Mouse (Mus musculus) induced T-regulatory cell, adult 2 months (primary cell): ENCODE data around the gene Zswim2.
"Not testable (repeated sequence)": the region's sequence is repeated elsewhere in the genome, so short reads cannot be mapped to it uniquely, and the experiment has no call there.

Experiments used
- DNase-seq: peaks from one replicate; pipeline ENCODE4 v3.0.0-alpha.2; 2012; ENCODE audit warnings: low read depth

Zswim2 gene

DNA sequence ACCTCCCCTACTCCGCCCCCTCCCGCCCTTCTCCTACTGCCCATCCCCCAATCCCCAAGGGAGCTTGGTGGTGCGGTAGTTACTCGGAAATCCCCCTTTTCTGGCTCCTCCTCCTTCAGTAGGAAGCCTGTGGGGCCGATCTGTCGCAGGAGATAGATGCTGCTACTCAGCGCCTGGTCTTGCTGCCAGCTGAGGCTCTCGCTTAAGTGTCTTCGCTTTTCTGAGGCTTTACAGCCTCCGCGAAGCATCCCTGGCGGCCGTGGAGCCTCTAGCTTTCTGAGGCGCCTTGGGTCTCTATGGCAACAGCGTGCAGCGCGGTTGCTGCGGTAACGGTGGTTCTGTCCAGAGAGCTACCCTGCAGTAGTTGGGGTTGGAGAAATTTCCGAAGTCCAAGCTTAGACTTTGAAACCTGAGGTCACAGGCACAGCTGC lies at the start of gene Zswim2:
TSS of gene Zswim2 (minus strand) at position 298 of the 431 bp plus-strand sequence.
- peak; percentile 45 for DNase-seq

DNA sequence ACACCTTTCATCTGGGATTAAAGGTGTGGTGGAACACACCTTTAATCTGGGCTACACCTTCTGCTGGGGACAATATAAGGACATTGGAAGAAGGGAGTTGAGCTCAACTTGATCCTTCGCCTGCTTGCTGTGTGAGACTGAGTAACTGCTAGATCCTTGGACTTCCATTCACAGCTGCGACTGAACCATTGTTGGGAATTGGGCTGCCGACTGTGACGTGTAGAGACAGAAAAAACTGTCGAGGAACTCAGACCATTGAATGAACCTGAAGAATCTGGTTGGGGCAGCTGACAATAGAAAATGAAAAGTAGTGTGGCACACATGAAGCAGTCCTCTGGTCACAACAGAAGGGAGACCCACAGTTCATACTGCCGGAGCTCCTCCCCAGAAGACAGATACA lies 49.2 kb upstream of the Zswim2 start, which contains the start of gene Gm13691:
TSS of gene Gm13691 (plus strand) at position 301 of the 400 bp plus-strand sequence.
- DNase-seq, result not testable (repeated sequence)

- not testable (repeated sequence) for DNase-seq
Observed at GRCm38 (mm10) chr2:83984443-83984842, 43.4 kb upstream of the Zswim2 start, which contains the start of gene Gm13697. Gm13697 (plus strand) TSS chr2:83984743.

DNA sequence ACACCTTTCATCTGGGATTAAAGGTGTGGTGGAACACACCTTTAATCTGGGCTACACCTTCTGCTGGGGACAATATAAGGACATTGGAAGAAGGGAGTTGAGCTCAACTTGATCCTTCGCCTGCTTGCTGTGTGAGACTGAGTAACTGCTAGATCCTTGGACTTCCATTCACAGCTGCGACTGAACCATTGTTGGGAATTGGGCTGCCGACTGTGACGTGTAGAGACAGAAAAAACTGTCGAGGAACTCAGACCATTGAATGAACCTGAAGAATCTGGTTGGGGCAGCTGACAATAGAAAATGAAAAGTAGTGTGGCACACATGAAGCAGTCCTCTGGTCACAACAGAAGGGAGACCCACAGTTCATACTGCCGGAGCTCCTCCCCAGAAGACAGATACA lies 37.6 kb upstream of the Zswim2 start, which contains the start of gene Gm13694:
TSS of gene Gm13694 (plus strand) at position 301 of the 400 bp plus-strand sequence.
- not testable (repeated sequence) for DNase-seq

DNA sequence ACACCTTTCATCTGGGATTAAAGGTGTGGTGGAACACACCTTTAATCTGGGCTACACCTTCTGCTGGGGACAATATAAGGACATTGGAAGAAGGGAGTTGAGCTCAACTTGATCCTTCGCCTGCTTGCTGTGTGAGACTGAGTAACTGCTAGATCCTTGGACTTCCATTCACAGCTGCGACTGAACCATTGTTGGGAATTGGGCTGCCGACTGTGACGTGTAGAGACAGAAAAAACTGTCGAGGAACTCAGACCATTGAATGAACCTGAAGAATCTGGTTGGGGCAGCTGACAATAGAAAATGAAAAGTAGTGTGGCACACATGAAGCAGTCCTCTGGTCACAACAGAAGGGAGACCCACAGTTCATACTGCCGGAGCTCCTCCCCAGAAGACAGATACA lies 31.8 kb upstream of the Zswim2 start, which contains the start of gene Gm13696:
TSS of gene Gm13696 (plus strand) at position 301 of the 400 bp plus-strand sequence.
- not testable (repeated sequence) for DNase-seq

- not testable (repeated sequence) for DNase-seq
Observed at GRCm38 (mm10) chr2:83967013-83967412, 26.0 kb upstream of the Zswim2 start, which contains the start of gene Gm13695. Gm13695 (plus strand) TSS chr2:83967313.

DNA sequence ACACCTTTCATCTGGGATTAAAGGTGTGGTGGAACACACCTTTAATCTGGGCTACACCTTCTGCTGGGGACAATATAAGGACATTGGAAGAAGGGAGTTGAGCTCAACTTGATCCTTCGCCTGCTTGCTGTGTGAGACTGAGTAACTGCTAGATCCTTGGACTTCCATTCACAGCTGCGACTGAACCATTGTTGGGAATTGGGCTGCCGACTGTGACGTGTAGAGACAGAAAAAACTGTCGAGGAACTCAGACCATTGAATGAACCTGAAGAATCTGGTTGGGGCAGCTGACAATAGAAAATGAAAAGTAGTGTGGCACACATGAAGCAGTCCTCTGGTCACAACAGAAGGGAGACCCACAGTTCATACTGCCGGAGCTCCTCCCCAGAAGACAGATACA lies 20.2 kb upstream of the Zswim2 start, which contains the start of gene Gm13693:
TSS of gene Gm13693 (plus strand) at position 301 of the 400 bp plus-strand sequence.
- DNase-seq, result not testable (repeated sequence)

DNA sequence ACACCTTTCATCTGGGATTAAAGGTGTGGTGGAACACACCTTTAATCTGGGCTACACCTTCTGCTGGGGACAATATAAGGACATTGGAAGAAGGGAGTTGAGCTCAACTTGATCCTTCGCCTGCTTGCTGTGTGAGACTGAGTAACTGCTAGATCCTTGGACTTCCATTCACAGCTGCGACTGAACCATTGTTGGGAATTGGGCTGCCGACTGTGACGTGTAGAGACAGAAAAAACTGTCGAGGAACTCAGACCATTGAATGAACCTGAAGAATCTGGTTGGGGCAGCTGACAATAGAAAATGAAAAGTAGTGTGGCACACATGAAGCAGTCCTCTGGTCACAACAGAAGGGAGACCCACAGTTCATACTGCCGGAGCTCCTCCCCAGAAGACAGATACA lies 14.4 kb upstream of the Zswim2 start, which contains the start of gene Gm13698:
TSS of gene Gm13698 (plus strand) at position 301 of the 400 bp plus-strand sequence.
- DNase-seq, result not testable (repeated sequence)

- peak; percentile 6 for DNase-seq
Observed at GRCm38 (mm10) chr2:83941792-83942191, 764 bp upstream of the Zswim2 start.

- no peak for DNase-seq
Observed at GRCm38 (mm10) chr2:83941378-83941777, 350 bp upstream of the Zswim2 start.

DNA sequence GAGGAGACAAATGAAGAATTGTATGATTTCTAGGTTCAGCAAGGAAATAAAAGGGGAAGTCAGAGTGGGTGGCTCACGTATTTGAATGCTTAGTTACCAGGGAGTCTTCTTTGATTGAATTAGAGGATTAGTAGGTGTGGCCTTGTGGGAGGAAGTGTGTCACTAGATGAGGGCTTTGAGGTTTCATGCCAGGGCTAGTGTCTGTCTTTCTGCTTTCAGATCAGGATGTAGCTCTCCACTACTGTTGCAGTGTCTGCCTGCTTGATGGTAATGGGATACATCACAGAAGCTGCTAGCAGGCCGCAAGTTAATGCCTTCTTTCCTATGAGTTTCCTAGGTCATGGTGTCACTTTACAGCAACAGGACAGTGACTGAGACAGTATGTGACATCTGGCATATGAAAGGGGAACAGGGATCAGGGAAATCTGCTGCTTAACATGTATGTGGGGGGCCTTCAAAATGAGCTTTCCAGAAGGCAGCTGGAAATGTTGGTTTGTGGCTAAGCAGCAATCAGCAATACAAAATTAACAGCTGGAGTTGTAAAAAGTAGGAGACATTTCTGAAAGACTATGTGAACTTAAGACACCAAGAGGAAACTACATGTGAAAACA lies 11.4 kb downstream of the Zswim2 start:
- peak; percentile 29 for DNase-seq

- DNase-seq, result no peak
Observed at GRCm38 (mm10) chr2:83901896-83902540, 39.0 kb downstream of the Zswim2 start.

DNA sequence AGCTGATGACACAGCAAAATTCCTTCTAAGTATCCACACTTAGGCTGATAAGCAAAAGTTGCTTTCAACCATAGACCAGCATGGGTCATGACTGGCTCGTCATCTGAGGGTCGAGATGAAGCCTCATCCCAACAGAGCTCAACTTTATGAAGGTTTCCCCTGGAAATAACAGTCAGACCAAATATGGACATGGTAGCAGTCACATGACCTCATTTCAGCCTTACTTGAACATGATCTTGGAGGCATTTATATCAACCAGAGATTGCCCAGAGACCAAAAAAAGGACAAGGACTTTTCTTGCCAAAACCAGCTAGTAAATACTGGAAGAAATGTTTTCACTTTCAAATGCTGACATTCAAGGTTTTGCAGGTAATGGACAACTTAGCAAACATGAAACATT lies 47.3 kb downstream of the Zswim2 start:
- DNase-seq, result no peak

- DNase-seq, result no peak
Observed at GRCm38 (mm10) chr2:83883850-83884420, 57.1 kb downstream of the Zswim2 start.
